Mouse (Mus musculus): Measurements from ENCODE around the gene Ado. TPM values are rescaled to one million over a fixed set of nuclear protein-coding genes. Genes with fewer than 3 reads are reported as not detected.

The Ado gene
- 50.6 and 51.9 TPM in 2 replicates for polyA plus RNA-seq (2015; fragmentation: Nextera tagmentation; extraction: Ambion mirVana)

DNA sequence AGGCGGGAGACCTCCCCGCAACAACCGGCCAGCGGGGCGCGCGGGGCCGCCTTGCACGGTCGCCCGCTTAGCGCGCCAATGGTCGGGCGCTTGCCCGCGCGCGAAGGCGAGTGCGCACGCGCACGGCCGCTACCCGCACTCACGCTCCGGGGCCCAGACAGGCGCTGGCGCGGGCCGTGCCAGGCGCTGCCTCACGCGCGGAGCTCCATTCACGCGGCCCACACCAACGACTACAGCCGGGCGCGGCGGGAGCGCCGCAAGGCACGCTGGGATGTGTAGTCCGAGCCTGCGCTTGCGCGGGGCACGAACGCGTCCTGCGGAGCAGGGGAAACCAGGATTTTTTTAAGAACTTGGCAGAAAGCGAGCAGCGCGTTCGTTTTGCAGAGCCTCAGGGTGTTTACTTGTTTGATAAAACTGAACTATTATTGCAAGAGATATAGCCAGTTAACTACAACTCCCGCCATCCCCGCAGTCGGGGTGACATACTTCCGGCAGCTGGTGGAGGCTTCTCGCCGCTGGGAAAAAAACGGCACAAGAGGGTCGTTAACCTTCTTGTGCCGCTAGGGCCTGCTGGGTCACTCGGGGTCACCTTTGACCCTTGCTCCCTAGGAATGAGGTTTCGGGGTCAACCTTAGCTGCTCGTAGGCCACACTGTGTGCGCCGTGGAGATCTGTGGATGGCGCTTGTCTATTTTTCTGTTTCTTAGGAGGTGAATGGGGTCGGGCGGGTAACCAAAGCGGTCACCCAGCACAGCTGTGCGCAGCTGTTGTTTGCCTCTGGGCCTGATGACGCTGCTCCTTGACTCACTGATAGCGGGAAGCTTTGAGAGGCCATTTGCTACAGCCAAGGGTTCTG is at the start of gene Ado:
Gene Ado, minus strand, starts transcription at position 79 of the 855 bp plus-strand sequence.
- H3K4me2 ChIP-seq (ENCODE audit: low read depth, low read length): peak within 1 kb of the TSS; percentile 94
- H3K9ac ChIP-seq (ENCODE audit: low read length): peak within 1 kb of the TSS; percentile 95
- no peaks in the 10 kb centered on the region for H3K36me3 ChIP-seq (ENCODE audit: control insufficient read depth, insufficient read depth, low read length)
- peaks cover 16% of the 10 kb centered on the region for H3K4me1 ChIP-seq (ENCODE audit: control insufficient read depth, insufficient read depth, low read length)
- H3K9me3 ChIP-seq (replicated peaks; ENCODE audit: control insufficient read depth, low read length): no peaks in the 10 kb centered on the region
- H3K27me3 ChIP-seq (ENCODE audit: control insufficient read depth, insufficient read depth, low read length): no peaks in the 10 kb centered on the region
- peak within 1 kb of the TSS; percentile 95 for H3K27ac ChIP-seq (ENCODE audit: low read length)
- peak; percentile 96 for ATAC-seq (ENCODE audit: insufficient read depth, low FRiP score)
- peak within 1 kb of the TSS; percentile 88 for H3K4me3 ChIP-seq (replicated peaks; ENCODE audit: low read length)
- WGBS: under 1% methylated on average over 74 of the region's 79 CpGs

DNA sequence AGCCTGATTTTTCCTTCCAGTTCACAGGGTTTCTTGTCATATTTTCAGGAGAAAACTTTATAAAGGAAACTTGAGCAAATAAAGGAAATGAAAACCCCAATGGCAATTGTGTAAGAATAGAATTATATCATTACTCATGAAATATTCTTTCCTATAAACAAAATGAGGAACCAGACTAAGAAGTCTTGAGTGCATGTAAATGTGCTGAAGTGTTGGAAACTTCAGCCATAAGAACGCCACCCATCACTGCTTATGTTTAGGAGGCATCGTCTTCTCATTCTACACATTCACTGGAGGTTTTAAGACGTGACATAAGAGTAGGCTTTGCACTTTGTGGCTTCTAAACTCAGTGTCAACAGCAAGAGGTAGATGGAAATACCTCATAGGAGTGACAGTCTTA is 46.5 kb upstream of the Ado start:
- no peak overlapping the region for H3K4me3 ChIP-seq (replicated peaks; ENCODE audit: low read length)
- H3K36me3 ChIP-seq (ENCODE audit: control insufficient read depth, insufficient read depth, low read length): no peaks in the 10 kb centered on the region
- ATAC-seq (ENCODE audit: insufficient read depth, low FRiP score): no peak
- no peaks in the 10 kb centered on the region for H3K9me3 ChIP-seq (replicated peaks; ENCODE audit: control insufficient read depth, low read length)
- H3K4me2 ChIP-seq (ENCODE audit: low read depth, low read length): no peak overlapping the region
- no peaks in the 10 kb centered on the region for H3K27me3 ChIP-seq (ENCODE audit: control insufficient read depth, insufficient read depth, low read length)
- H3K9ac ChIP-seq (ENCODE audit: low read length): no peak overlapping the region
- H3K27ac ChIP-seq (ENCODE audit: low read length): no peak overlapping the region
- WGBS: 81% methylated on average over 3 of the region's 3 CpGs
- no peaks in the 10 kb centered on the region for H3K4me1 ChIP-seq (ENCODE audit: control insufficient read depth, insufficient read depth, low read length)

DNA sequence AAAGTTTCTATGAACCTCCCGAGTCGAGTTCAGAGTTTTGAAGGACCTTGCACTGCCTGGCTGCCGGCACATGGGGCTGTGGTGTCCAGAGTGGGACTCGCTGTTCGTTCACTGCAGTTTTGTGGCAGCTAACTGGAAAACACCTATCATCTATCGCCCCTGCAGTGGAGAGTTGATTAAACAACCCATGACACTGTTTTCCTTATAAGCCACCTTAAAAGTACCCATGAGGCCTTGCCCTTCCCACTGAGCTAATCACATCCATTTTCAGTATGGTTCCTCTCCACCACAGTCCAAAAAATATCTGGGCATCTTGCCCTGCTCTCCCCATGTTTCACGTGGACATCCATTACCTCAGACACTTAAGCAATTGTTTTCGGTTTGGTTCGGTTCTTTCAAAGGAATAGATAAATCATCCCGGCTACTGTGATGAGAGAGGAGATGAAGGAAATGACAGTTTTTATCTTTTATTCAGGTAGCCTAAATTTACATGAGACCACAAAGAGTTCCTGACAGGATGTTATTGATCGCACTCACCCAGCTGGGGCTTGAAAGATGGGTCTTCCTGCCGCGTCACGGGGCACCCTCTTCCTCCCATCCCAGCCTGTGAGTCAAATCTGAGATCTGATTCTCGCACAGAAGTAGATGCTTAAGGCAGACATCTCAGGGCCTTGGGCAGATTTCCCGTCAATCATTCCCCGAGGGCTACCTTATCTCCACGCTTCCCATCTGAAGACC is 37.3 kb upstream of the Ado start:
- H3K36me3 ChIP-seq (ENCODE audit: control insufficient read depth, insufficient read depth, low read length): no peaks in the 10 kb centered on the region
- WGBS: 77% methylated on average over 18 of the region's 18 CpGs
- no peak overlapping the region for H3K27ac ChIP-seq (ENCODE audit: low read length)
- H3K4me3 ChIP-seq (replicated peaks; ENCODE audit: low read length): no peak overlapping the region
- no peaks in the 10 kb centered on the region for H3K9me3 ChIP-seq (replicated peaks; ENCODE audit: control insufficient read depth, low read length)
- ATAC-seq (ENCODE audit: insufficient read depth, low FRiP score): no peak
- H3K27me3 ChIP-seq (ENCODE audit: control insufficient read depth, insufficient read depth, low read length): no peaks in the 10 kb centered on the region
- H3K4me1 ChIP-seq (ENCODE audit: control insufficient read depth, insufficient read depth, low read length): no peaks in the 10 kb centered on the region
- H3K9ac ChIP-seq (ENCODE audit: low read length): no peak overlapping the region
- H3K4me2 ChIP-seq (ENCODE audit: low read depth, low read length): no peak overlapping the region

DNA sequence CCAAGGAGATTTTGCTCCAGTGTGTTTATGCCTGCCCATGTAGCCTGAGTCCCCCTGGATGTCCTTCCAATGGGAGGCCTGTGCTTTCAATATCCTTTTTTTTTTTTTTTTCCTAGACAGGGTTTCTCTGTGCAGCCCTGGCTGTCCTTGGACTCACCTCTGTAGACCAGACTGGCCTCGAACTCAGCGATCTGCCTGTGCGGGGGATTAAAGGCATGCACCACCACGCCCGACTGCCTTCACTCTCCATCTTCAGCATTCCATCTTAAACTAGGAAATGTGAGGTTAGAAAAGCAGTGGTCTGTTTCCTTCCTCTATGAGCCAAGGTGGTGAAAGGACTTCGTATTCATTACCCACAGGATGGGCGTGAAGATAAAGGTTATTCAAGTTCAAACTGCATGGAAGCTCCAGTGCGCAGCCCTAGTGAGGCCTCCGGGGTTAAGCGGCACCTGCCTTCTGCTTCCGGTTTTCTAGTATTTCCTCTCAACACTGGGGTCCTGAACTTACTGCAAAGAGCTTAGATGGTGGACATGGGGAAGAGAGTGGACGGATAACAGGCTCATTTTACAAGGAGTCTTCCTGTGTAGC is 33.0 kb upstream of the Ado start:
- no peak for ATAC-seq (ENCODE audit: insufficient read depth, low FRiP score)
- no peak overlapping the region for H3K4me2 ChIP-seq (ENCODE audit: low read depth, low read length)
- H3K9ac ChIP-seq (ENCODE audit: low read length): no peak overlapping the region
- 75% methylated on average over 12 of the region's 12 CpGs for WGBS
- no peak overlapping the region for H3K4me3 ChIP-seq (replicated peaks; ENCODE audit: low read length)
- no peak overlapping the region for H3K27ac ChIP-seq (ENCODE audit: low read length)
- H3K27me3 ChIP-seq (ENCODE audit: control insufficient read depth, insufficient read depth, low read length): no peaks in the 10 kb centered on the region
- H3K4me1 ChIP-seq (ENCODE audit: control insufficient read depth, insufficient read depth, low read length): no peaks in the 10 kb centered on the region
- no peaks in the 10 kb centered on the region for H3K9me3 ChIP-seq (replicated peaks; ENCODE audit: control insufficient read depth, low read length)
- no peaks in the 10 kb centered on the region for H3K36me3 ChIP-seq (ENCODE audit: control insufficient read depth, insufficient read depth, low read length)

DNA sequence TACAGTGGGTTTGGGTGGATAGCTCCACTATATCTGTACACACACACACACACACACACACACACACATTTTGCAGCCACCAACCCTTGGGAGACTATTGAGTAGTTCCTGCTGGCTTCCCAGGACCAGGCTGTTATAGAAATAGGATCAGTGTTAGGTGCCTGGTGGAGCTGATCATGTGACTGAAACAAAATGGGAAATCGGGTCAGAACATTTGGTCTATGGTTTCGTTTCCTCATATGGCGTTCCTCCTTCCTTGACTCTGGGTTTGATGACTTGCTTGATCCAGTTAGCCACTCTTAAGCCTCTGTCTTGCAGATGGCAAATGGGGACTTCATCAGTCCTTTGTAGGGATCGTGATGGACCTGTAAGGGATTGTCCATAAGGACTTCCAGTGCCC is 31.1 kb upstream of the Ado start:
- Histone ChIP-seq H3K9me3 (replicated peaks; ENCODE audit: control insufficient read depth, low read length) (no peaks in the 10 kb centered on the region), H3K27ac (ENCODE audit: low read length) (no peak overlapping the region), H3K27me3 (ENCODE audit: control insufficient read depth, insufficient read depth, low read length) (no peaks in the 10 kb centered on the region), H3K4me3 (replicated peaks; ENCODE audit: low read length) (no peak overlapping the region), H3K9ac (ENCODE audit: low read length) (no peak overlapping the region), H3K36me3 (ENCODE audit: control insufficient read depth, insufficient read depth, low read length) (no peaks in the 10 kb centered on the region), H3K4me1 (ENCODE audit: control insufficient read depth, insufficient read depth, low read length) (no peaks in the 10 kb centered on the region), H3K4me2 (ENCODE audit: low read depth, low read length) (no peak overlapping the region)
- WGBS: 92% methylated on average over 4 of the region's 4 CpGs
- ATAC-seq (ENCODE audit: insufficient read depth, low FRiP score): no peak

DNA sequence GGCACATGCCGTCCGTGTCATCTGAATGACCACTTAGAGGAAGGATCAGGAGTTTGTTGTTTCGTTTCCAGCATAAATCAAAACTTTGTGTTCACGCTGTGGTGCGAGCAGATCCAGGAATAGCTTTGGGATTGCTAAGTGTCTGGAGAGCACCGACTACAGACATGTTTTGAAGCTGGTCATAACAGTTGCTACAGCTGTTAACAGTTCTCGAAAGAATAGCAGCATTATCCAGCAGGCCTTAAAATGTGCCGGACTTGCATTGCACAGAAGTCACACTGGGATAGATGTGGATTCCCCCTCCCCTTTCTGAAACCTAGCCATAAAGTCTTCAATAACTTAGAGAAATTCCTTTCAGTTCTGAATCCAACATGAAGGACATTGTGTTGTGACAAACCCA is 24.6 kb upstream of the Ado start:
- Histone ChIP-seq H3K27me3 (ENCODE audit: control insufficient read depth, insufficient read depth, low read length) (no peaks in the 10 kb centered on the region), H3K4me3 (replicated peaks; ENCODE audit: low read length) (no peak overlapping the region), H3K9ac (ENCODE audit: low read length) (no peak overlapping the region; the same call in 1 of the 2 replicates), H3K9me3 (replicated peaks; ENCODE audit: control insufficient read depth, low read length) (no peaks in the 10 kb centered on the region), H3K4me2 (ENCODE audit: low read depth, low read length) (no peak overlapping the region), H3K4me1 (ENCODE audit: control insufficient read depth, insufficient read depth, low read length) (peaks cover 5% of the 10 kb centered on the region; the same call in 1 of the 2 replicates), H3K36me3 (ENCODE audit: control insufficient read depth, insufficient read depth, low read length) (no peaks in the 10 kb centered on the region), H3K27ac (ENCODE audit: low read length) (no peak overlapping the region)
- WGBS: 51% methylated on average over 8 of the region's 8 CpGs
- ATAC-seq (ENCODE audit: insufficient read depth, low FRiP score): no peak

- Histone ChIP-seq H3K4me3 (replicated peaks; ENCODE audit: low read length) (no peak overlapping the region), H3K27ac (ENCODE audit: low read length) (no peak overlapping the region), H3K27me3 (ENCODE audit: control insufficient read depth, insufficient read depth, low read length) (no peaks in the 10 kb centered on the region), H3K4me1 (ENCODE audit: control insufficient read depth, insufficient read depth, low read length) (peaks cover 5% of the 10 kb centered on the region; the same call in 1 of the 2 replicates), H3K9ac (ENCODE audit: low read length) (no peak overlapping the region), H3K9me3 (replicated peaks; ENCODE audit: control insufficient read depth, low read length) (no peaks in the 10 kb centered on the region), H3K4me2 (ENCODE audit: low read depth, low read length) (no peak overlapping the region), H3K36me3 (ENCODE audit: control insufficient read depth, insufficient read depth, low read length) (no peaks in the 10 kb centered on the region)
- 79% methylated on average over 14 of the region's 14 CpGs for WGBS
- no peak for ATAC-seq (ENCODE audit: insufficient read depth, low FRiP score)
Observed at GRCm38 (mm10) chr10:67571443-67571842, 22.7 kb upstream of the Ado start.

- Histone ChIP-seq H3K4me1 (ENCODE audit: control insufficient read depth, insufficient read depth, low read length) (peaks cover 5% of the 10 kb centered on the region; the same call in 1 of the 2 replicates), H3K9ac (ENCODE audit: low read length) (no peak overlapping the region), H3K27ac (ENCODE audit: low read length) (no peak overlapping the region), H3K4me2 (ENCODE audit: low read depth, low read length) (no peak overlapping the region), H3K36me3 (ENCODE audit: control insufficient read depth, insufficient read depth, low read length) (no peaks in the 10 kb centered on the region), H3K27me3 (ENCODE audit: control insufficient read depth, insufficient read depth, low read length) (no peaks in the 10 kb centered on the region), H3K9me3 (replicated peaks; ENCODE audit: control insufficient read depth, low read length) (no peaks in the 10 kb centered on the region), H3K4me3 (replicated peaks; ENCODE audit: low read length) (no peak overlapping the region)
- WGBS: 71% methylated on average over 7 of the region's 7 CpGs
- no peak for ATAC-seq (ENCODE audit: insufficient read depth, low FRiP score)
Observed at GRCm38 (mm10) chr10:67569539-67569938, 20.8 kb upstream of the Ado start.

DNA sequence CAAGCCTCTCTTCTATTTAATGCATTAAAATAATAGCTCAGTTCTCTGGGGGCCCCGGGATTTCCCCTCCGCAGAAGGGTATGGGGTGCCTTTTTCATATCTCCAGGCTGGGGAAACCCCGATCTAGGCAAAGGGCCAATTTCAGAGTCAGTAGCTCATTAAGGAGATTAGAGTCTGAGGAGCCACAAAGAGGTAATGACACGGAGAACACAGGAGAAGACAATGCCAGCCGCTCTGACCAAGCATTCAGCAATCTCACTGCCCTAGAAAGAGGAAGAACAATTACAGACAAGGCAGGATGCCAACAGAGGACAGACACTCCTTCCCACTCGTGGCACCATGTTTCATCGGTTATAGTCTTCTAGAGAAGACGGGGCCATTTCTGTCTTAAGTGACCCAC is 17.3 kb upstream of the Ado start:
- Histone ChIP-seq H3K9ac (ENCODE audit: low read length) (no peak overlapping the region), H3K27ac (ENCODE audit: low read length) (no peak overlapping the region), H3K27me3 (ENCODE audit: control insufficient read depth, insufficient read depth, low read length) (no peaks in the 10 kb centered on the region), H3K36me3 (ENCODE audit: control insufficient read depth, insufficient read depth, low read length) (no peaks in the 10 kb centered on the region), H3K4me1 (ENCODE audit: control insufficient read depth, insufficient read depth, low read length) (no peaks in the 10 kb centered on the region), H3K4me3 (replicated peaks; ENCODE audit: low read length) (no peak overlapping the region), H3K4me2 (ENCODE audit: low read depth, low read length) (no peak overlapping the region), H3K9me3 (replicated peaks; ENCODE audit: control insufficient read depth, low read length) (no peaks in the 10 kb centered on the region)
- no peak for ATAC-seq (ENCODE audit: insufficient read depth, low FRiP score)
- WGBS: 71% methylated on average over 8 of the region's 8 CpGs
